Mouse (Mus musculus) embryonic fibroblast, embryonic 13.5 days (primary cell): Measurements from ENCODE around the gene Gpc2.

ENCODE experiments used
- CTCF ChIP-seq: IDR thresholded peaks from 2 replicates; pipeline ENCODE4 v1.5.1; 2011; ENCODE audit warnings: mild to moderate bottlenecking, control low read depth, low read length, moderate library complexity, borderline replicate concordance; ENCODE audit not compliant: insufficient read depth
- POLR2A ChIP-seq: IDR thresholded peaks from 2 replicates; pipeline ENCODE4 v1.6.1; 2011; ENCODE audit warnings: low read depth, mild to moderate bottlenecking, control low read depth, low read length, moderate library complexity

- TF ChIP-seq CTCF (no peak), POLR2A (no peak)
Measured at GRCm38 (mm10) chr5:138241511-138241910, 38.3 kb downstream of the Gpc2 start.
